Mouse (Mus musculus) neural tube, embryonic 15.5 days (tissue): ENCODE measurements around the gene Spice1. TPM values are rescaled to one million over a fixed set of nuclear protein-coding genes. Genes with fewer than 3 reads are reported as not detected.
A peak's percentile ranks its signal among the peaks of the same experiment; 100 is the strongest.

Experiments used
- ATAC-seq: fragments of 200-750 bp; cut with Nextera tagmentation; 2 replicates; pipeline ENCODE4 v1.8.0; 2017; ENCODE audit warnings: mild to moderate bottlenecking, moderate TSS enrichment, moderate library complexity; ENCODE audit not compliant: low FRiP score
- H3K27ac ChIP-seq: fragments of 300-500 bp; sonication (generic); replicated peaks from 2 replicates; pipeline ENCODE4 v1.5.1; 2015; ENCODE audit warnings: mild to moderate bottlenecking, inconsistent platforms
- H3K27me3 ChIP-seq: fragments of 300-500 bp; sonication (generic); replicated peaks from 2 replicates; pipeline ENCODE4 v1.6.1; 2015; ENCODE audit warnings: inconsistent platforms
- H3K36me3 ChIP-seq: fragments of 300-500 bp; sonication (generic); 2 replicates; pipeline ENCODE4 v1.6.1; 2015; ENCODE audit warnings: inconsistent platforms
- H3K4me1 ChIP-seq: fragments of 300-500 bp; sonication (generic); 2 replicates; pipeline ENCODE4 v1.6.1; 2015; ENCODE audit warnings: inconsistent platforms
- H3K4me2 ChIP-seq: fragments of 300-500 bp; sonication (generic); 2 replicates; pipeline ENCODE4 v1.6.1; 2015; ENCODE audit warnings: inconsistent platforms, mild to moderate bottlenecking, moderate library complexity
- H3K4me3 ChIP-seq: fragments of 300-500 bp; sonication (generic); replicated peaks from 2 replicates; pipeline ENCODE4 v1.5.1; 2015; ENCODE audit warnings: mild to moderate bottlenecking, inconsistent platforms
- H3K9ac ChIP-seq: fragments of 300-500 bp; sonication (generic); replicated peaks from 2 replicates; pipeline ENCODE4 v1.6.1; 2015; ENCODE audit warnings: mild to moderate bottlenecking, inconsistent platforms
- H3K9me3 ChIP-seq: fragments of 300-500 bp; sonication (generic); replicated peaks from 2 replicates; pipeline ENCODE4 v1.6.1; 2016; ENCODE audit warnings: inconsistent platforms
- WGBS: fragments of 180-500 bp; shearing (Covaris S2); methylation state at CpG from one replicate; pipeline ENCODE4 v1.1.7; 2015; ENCODE audit warnings: mixed read lengths; 5-methylcytosine and 5-hydroxymethylcytosine counted together
- polyA plus RNA-seq: library from polyadenylated mRNA; unstranded; fragments of >200 nt; fragmentation: Nextera tagmentation; extraction: Ambion mirVana; gene quantifications from 2 replicates; pipeline ENCODE4 v1.2.1, GENCODE M21; 2015

Spice1 gene
- polyA plus RNA-seq, result 12.1 and 15.1 TPM in 2 replicates

GRCm38 (mm10) chr16:44347071-44347901 lies at the start of gene Spice1:
Spice1 (plus strand) TSS chr16:44347121.
- Histone ChIP-seq H3K9me3 (no peaks in the 10 kb centered on the region), H3K27ac (peak within 1 kb of the TSS; percentile 87), H3K36me3 (no peaks in the 10 kb centered on the region), H3K4me3 (peak within 1 kb of the TSS; percentile 81), H3K27me3 (no peaks in the 10 kb centered on the region), H3K4me2 (peak within 1 kb of the TSS; percentile 69), H3K9ac (peak within 1 kb of the TSS; percentile 56), H3K4me1 (peaks cover 16% of the 10 kb centered on the region)
- under 1% methylated on average over 67 of the region's 67 CpGs for WGBS
- peak; percentile 100 for ATAC-seq

DNA sequence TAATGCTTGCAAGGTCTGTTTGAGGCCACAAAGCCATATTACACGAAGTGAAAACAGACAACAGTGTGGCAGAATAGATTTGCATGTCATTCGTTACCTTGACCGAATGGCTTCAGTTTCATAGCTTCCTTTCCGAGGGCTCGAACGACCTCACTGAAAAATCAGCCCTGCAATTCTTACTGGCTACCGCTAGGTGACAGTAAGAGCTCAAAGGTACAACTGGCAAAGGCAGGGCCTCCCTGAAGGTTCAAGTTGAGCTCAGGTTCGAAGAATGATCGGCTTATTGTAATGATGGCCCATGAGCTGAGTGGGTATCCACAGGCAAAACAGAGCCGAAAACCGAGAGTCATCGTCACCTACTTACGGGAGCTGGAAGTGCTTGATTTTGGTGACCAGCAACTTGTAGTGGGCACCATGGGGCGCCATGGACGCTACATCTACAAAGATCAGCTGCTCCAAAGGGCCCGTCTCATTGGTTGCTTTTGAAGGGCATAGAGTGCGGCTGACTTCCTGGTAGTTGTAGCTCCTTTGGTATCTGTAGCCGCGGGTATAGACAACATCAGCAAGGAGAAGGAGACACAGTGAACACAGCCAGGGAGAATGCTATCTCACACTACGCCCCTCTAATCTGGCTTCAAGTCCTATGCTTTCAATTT lies 47.4 kb upstream of the Spice1 start:
- WGBS, result 80% methylated on average over 20 of the region's 20 CpGs
- Histone ChIP-seq H3K36me3 (no peaks in the 10 kb centered on the region), H3K4me3 (no peak overlapping the region), H3K4me1 (no peaks in the 10 kb centered on the region), H3K27ac (no peak overlapping the region), H3K9me3 (no peaks in the 10 kb centered on the region), H3K27me3 (no peaks in the 10 kb centered on the region), H3K9ac (no peak overlapping the region), H3K4me2 (no peak overlapping the region)
- ATAC-seq, result no peak

- Histone ChIP-seq H3K27ac (no peak overlapping the region), H3K4me1 (no peaks in the 10 kb centered on the region), H3K36me3 (no peaks in the 10 kb centered on the region), H3K4me2 (no peak overlapping the region; the same call in 1 of the 2 replicates), H3K4me3 (no peak overlapping the region), H3K9ac (no peak overlapping the region), H3K27me3 (no peaks in the 10 kb centered on the region), H3K9me3 (no peaks in the 10 kb centered on the region)
- no peak for ATAC-seq
- 63% methylated on average over 10 of the region's 10 CpGs for WGBS
These were observed 44.6 kb upstream of the Spice1 start for GRCm38 (mm10) chr16:44302126-44302892.

DNA sequence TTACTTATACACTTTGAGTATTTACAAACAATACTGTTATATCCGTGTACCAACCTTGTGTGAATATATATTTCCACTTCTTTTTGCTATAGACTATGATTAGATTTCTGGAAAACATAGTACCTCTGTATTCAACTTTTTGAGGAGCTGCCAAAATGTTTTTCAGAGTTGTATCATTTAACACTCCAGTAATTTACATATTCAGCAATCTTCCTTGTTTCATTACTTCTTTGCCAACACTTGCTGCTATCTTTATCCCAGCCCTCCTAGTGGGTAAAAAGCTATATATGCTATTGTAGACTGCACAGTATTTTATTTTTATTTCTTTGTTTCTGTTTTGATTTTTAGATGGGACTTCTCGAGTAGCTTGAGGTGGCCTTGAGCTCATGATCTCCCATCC lies 43.1 kb upstream of the Spice1 start:
- WGBS, result 71% methylated on average over 2 of the region's 2 CpGs
- Histone ChIP-seq H3K27me3 (no peaks in the 10 kb centered on the region), H3K9me3 (no peaks in the 10 kb centered on the region), H3K27ac (no peak overlapping the region), H3K9ac (no peak overlapping the region), H3K4me1 (no peaks in the 10 kb centered on the region), H3K4me2 (no peak overlapping the region), H3K4me3 (no peak overlapping the region), H3K36me3 (no peaks in the 10 kb centered on the region)
- no peak for ATAC-seq

DNA sequence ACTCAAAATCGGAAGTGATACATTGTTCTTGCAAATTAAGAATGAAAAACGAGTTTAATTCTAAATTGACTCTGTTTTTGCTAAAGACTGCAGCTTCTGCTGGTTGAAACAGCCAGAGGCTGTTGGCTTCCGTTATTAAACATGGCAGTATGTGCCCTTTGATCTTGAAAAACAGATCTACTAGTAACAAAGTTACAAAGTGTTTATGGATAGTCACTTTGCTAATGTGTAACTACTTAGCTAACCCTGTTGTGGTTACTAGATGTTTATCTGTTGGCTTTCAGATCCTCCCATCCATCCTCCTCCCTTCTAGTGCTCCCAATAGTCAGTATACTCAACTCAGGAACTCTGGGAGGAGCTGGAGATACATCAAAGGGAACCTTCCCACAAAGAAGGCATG lies 41.3 kb upstream of the Spice1 start:
- Histone ChIP-seq H3K9ac (no peak overlapping the region), H3K36me3 (no peaks in the 10 kb centered on the region), H3K27ac (no peak overlapping the region), H3K27me3 (no peaks in the 10 kb centered on the region), H3K4me2 (no peak overlapping the region), H3K4me1 (no peaks in the 10 kb centered on the region), H3K9me3 (no peaks in the 10 kb centered on the region), H3K4me3 (no peak overlapping the region)
- WGBS, result 64% methylated on average over 3 of the region's 3 CpGs
- ATAC-seq, result no peak

GRCm38 (mm10) chr16:44313422-44313821 lies 33.5 kb upstream of the Spice1 start:
- Histone ChIP-seq H3K4me1 (no peaks in the 10 kb centered on the region), H3K9me3 (no peaks in the 10 kb centered on the region), H3K4me2 (no peak overlapping the region), H3K36me3 (no peaks in the 10 kb centered on the region), H3K4me3 (no peak overlapping the region), H3K27ac (no peak overlapping the region), H3K9ac (no peak overlapping the region), H3K27me3 (no peaks in the 10 kb centered on the region)
- ATAC-seq, result no peak
- 79% methylated on average over 4 of the region's 4 CpGs for WGBS

DNA sequence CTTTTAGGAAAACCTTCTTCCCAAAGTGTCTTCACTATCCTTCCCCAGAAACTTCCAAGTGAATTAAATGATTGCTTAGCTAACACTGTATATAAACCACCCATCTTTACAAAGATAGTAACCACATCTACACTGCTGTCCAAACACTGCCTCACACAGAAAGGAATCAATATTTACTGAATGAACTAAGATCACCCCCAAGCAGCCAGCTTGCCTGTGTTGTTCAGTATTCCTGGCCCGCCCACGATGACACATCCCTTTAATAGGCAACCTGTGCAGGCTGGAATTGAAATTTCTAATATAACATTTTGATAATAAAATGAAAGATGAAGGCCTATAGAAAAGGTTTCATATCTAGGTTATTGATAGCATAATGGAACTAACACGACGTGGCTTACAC lies 30.6 kb upstream of the Spice1 start:
- no peak overlapping the region for H3K4me3 ChIP-seq
- no peak overlapping the region for H3K9ac ChIP-seq
- H3K36me3 ChIP-seq, result no peaks in the 10 kb centered on the region
- no peaks in the 10 kb centered on the region; the same call in 1 of the 2 replicates for H3K4me1 ChIP-seq
- no peak for ATAC-seq
- H3K27me3 ChIP-seq, result no peaks in the 10 kb centered on the region
- 77% methylated on average over 4 of the region's 4 CpGs for WGBS
- no peak overlapping the region for H3K27ac ChIP-seq
- no peaks in the 10 kb centered on the region for H3K9me3 ChIP-seq
- no peak overlapping the region for H3K4me2 ChIP-seq

GRCm38 (mm10) chr16:44320232-44320631 lies 26.7 kb upstream of the Spice1 start:
- 64% methylated on average over 3 of the region's 3 CpGs for WGBS
- Histone ChIP-seq H3K9ac (no peak overlapping the region), H3K27ac (no peak overlapping the region), H3K27me3 (no peaks in the 10 kb centered on the region), H3K36me3 (no peaks in the 10 kb centered on the region), H3K9me3 (no peaks in the 10 kb centered on the region), H3K4me2 (no peak overlapping the region), H3K4me1 (no peaks in the 10 kb centered on the region; the same call in 1 of the 2 replicates), H3K4me3 (no peak overlapping the region)
- no peak for ATAC-seq

GRCm38 (mm10) chr16:44328644-44329043 lies 18.3 kb upstream of the Spice1 start:
- Histone ChIP-seq H3K9ac (no peak overlapping the region), H3K4me2 (no peak overlapping the region), H3K4me1 (peaks cover 20% of the 10 kb centered on the region), H3K27me3 (peaks cover under 1% of the 10 kb centered on the region), H3K4me3 (no peak overlapping the region), H3K27ac (no peak overlapping the region), H3K9me3 (no peaks in the 10 kb centered on the region), H3K36me3 (no peaks in the 10 kb centered on the region)
- 81% methylated on average over 4 of the region's 4 CpGs for WGBS
- no peak for ATAC-seq

DNA sequence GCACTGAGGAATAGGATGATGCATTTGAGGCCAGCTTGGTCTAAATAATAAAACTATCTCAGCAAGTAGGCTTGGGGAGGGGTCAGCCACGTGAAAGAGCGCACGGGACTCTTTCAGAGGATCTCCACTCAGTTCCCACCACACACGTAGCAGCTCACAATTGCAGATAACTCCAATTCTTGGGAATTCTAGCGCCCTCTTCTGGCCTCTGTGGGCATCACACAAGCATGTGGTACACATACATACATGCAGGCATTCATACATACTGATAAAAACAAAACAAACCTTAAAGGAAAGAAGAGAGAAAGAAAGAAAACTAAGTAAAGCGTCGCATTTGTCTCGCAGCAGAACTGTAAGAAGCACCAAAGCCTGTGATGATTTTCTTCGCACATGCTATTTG lies 16.3 kb upstream of the Spice1 start:
- H3K9me3 ChIP-seq, result no peaks in the 10 kb centered on the region
- H3K4me3 ChIP-seq, result peak overlapping the region; percentile 73; the same call in 1 of the 2 replicates
- H3K27ac ChIP-seq, result no peak overlapping the region
- H3K36me3 ChIP-seq, result no peaks in the 10 kb centered on the region
- H3K9ac ChIP-seq, result no peak overlapping the region
- peaks cover 20% of the 10 kb centered on the region for H3K4me1 ChIP-seq
- 83% methylated on average over 9 of the region's 9 CpGs for WGBS
- peaks cover 9% of the 10 kb centered on the region for H3K27me3 ChIP-seq
- H3K4me2 ChIP-seq, result peak overlapping the region; percentile 96
- no peak for ATAC-seq

DNA sequence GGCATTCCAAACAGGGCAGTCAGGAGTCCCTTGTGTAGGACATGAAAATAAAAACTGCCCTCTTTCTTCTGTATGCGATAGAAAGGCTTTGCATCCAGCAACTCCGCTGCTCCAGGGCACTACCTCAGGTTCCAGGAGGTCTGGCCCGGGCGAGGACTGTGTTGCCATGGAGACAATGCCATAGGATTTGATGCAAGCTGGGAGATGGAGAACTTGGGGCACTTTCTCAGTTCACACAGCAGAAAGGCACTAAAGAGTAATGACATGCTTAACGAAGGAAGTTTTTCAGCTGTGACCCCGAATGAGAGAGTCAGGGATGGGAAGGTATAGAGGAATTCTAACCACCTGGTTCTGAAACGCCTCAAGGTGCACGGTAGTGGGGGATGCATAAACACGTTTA lies 15.8 kb upstream of the Spice1 start:
- peak overlapping the region; percentile 73 for H3K4me3 ChIP-seq
- peaks cover 9% of the 10 kb centered on the region for H3K27me3 ChIP-seq
- H3K27ac ChIP-seq, result no peak overlapping the region
- H3K4me2 ChIP-seq, result peak overlapping the region; percentile 96
- no peak overlapping the region; the same call in 1 of the 2 replicates for H3K9ac ChIP-seq
- no peaks in the 10 kb centered on the region for H3K9me3 ChIP-seq
- WGBS, result 18% methylated on average over 9 of the region's 9 CpGs
- no peaks in the 10 kb centered on the region for H3K36me3 ChIP-seq
- peaks cover 20% of the 10 kb centered on the region for H3K4me1 ChIP-seq
- ATAC-seq, result peak; percentile 36; the same call in 1 of the 2 replicates
